Mouse (Mus musculus) neural tube, embryonic 13.5 days (tissue): Measurements from ENCODE around the gene Erich4. TPM values are rescaled to one million over a fixed set of nuclear protein-coding genes. Genes with fewer than 3 reads are reported as not detected.
"Not testable (repeated sequence)": the region's sequence is repeated elsewhere in the genome, so short reads cannot be mapped to it uniquely, and the experiment has no call there.

Experiments
- ATAC-seq: fragments of 200-750 bp; cut with Nextera tagmentation; 2 replicates; pipeline ENCODE4 v1.8.0; 2017; ENCODE audit warnings: low read depth, mild to moderate bottlenecking, moderate TSS enrichment, moderate library complexity
- H3K27ac ChIP-seq: fragments of 300-500 bp; sonication (generic); replicated peaks from 2 replicates; pipeline ENCODE4 v1.5.1; 2015; ENCODE audit warnings: moderate library complexity, mild to moderate bottlenecking, inconsistent platforms
- H3K27me3 ChIP-seq: fragments of 300-500 bp; sonication (generic); 2 replicates; pipeline ENCODE4 v1.6.1; 2015; ENCODE audit warnings: mild to moderate bottlenecking, inconsistent platforms
- H3K36me3 ChIP-seq: fragments of 300-500 bp; sonication (generic); 2 replicates; pipeline ENCODE4 v1.6.1; 2015; ENCODE audit warnings: mild to moderate bottlenecking, inconsistent platforms
- H3K4me1 ChIP-seq: fragments of 300-500 bp; sonication (generic); replicated peaks from 2 replicates; pipeline ENCODE4 v1.6.1; 2015; ENCODE audit warnings: inconsistent platforms
- H3K4me2 ChIP-seq: fragments of 300-500 bp; sonication (generic); 2 replicates; pipeline ENCODE4 v1.6.1; 2015; ENCODE audit warnings: inconsistent platforms, mild to moderate bottlenecking, moderate library complexity
- H3K4me3 ChIP-seq: fragments of 300-500 bp; sonication (generic); 2 replicates; pipeline ENCODE4 v1.5.1; 2015; ENCODE audit warnings: mild to moderate bottlenecking, inconsistent platforms
- H3K9ac ChIP-seq: fragments of 300-500 bp; sonication (generic); 2 replicates; pipeline ENCODE4 v1.6.1; 2015; ENCODE audit warnings: moderate library complexity, mild to moderate bottlenecking, inconsistent platforms
- H3K9me3 ChIP-seq: fragments of 300-500 bp; sonication (generic); 2 replicates; pipeline ENCODE4 v1.6.1; 2016; ENCODE audit warnings: inconsistent platforms
- WGBS: fragments of 180-500 bp; shearing (Covaris S2); methylation state at CpG from one replicate; pipeline ENCODE4 v1.1.7; 2015; 5-methylcytosine and 5-hydroxymethylcytosine counted together
- polyA plus RNA-seq: library from polyadenylated mRNA; unstranded; fragments of >200 nt; fragmentation: Nextera tagmentation; extraction: Ambion mirVana; gene quantifications from 2 replicates; pipeline ENCODE4 v1.2.1, GENCODE M21; 2015

Gene Erich4
- polyA plus RNA-seq, 1 experiment from 2014 or later = not detected

DNA sequence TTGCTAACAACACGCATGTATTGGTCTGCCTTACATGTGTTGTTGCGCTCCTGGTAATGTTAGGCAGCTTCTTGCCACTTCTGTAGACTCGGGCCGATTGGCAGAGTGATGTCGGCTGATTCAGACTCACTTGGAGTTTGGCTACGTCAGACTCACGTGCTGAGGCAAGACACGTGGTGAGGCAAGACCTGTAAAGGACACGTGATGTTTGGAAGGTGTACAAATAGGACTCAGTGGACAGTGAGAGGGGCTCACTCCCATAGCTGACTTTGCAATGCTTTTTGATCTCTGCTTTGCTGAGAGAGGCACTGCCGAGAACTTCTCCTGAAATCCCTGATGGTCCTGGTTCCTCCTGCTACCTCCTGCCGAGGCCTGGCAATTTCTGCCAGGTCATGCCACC lies 15.0 kb downstream of the Erich4 start:
- Histone ChIP-seq H3K4me1 (no peaks in the 10 kb centered on the region), H3K27me3 (no peaks in the 10 kb centered on the region), H3K36me3 (no peaks in the 10 kb centered on the region), H3K4me3 (no peak overlapping the region), H3K9ac (no peak overlapping the region), H3K4me2 (no peak overlapping the region), H3K27ac (no peak overlapping the region), H3K9me3 (no peaks in the 10 kb centered on the region)
- 89% methylated on average over 11 of the region's 11 CpGs for WGBS
- ATAC-seq = no peak

- H3K4me2 ChIP-seq = no peak overlapping the region
- H3K27me3 ChIP-seq = no peaks in the 10 kb centered on the region
- no peaks in the 10 kb centered on the region for H3K4me1 ChIP-seq
- H3K9me3 ChIP-seq = no peaks in the 10 kb centered on the region
- 14% methylated on average over 10 of the region's 10 CpGs for WGBS
- no peaks in the 10 kb centered on the region for H3K36me3 ChIP-seq
- H3K4me3 ChIP-seq = no peak overlapping the region
- ATAC-seq = peak; percentile 65; the same call in 1 of the 2 replicates
- no peak overlapping the region for H3K9ac ChIP-seq
- no peak overlapping the region for H3K27ac ChIP-seq
Observed at GRCm38 (mm10) chr7:25599663-25600062, 16.0 kb downstream of the Erich4 start.

GRCm38 (mm10) chr7:25593859-25594258 lies 21.8 kb downstream of the Erich4 start:
- no peak overlapping the region for H3K9ac ChIP-seq
- ATAC-seq = no peak
- H3K27ac ChIP-seq = no peak overlapping the region
- H3K4me1 ChIP-seq = no peaks in the 10 kb centered on the region
- no peaks in the 10 kb centered on the region for H3K36me3 ChIP-seq
- no peaks in the 10 kb centered on the region for H3K27me3 ChIP-seq
- no peak overlapping the region for H3K4me3 ChIP-seq
- WGBS = 64% methylated on average over 3 of the region's 3 CpGs
- no peaks in the 10 kb centered on the region for H3K9me3 ChIP-seq
- H3K4me2 ChIP-seq = no peak overlapping the region

GRCm38 (mm10) chr7:25591226-25591625 lies 24.5 kb downstream of the Erich4 start:
- H3K27me3 ChIP-seq = no peaks in the 10 kb centered on the region
- no peaks in the 10 kb centered on the region for H3K9me3 ChIP-seq
- no peak overlapping the region for H3K27ac ChIP-seq
- no peaks in the 10 kb centered on the region for H3K36me3 ChIP-seq
- H3K4me1 ChIP-seq = no peaks in the 10 kb centered on the region
- WGBS = 82% methylated on average over 2 of the region's 2 CpGs
- H3K4me2 ChIP-seq = no peak overlapping the region
- H3K4me3 ChIP-seq = no peak overlapping the region
- ATAC-seq = no peak
- no peak overlapping the region for H3K9ac ChIP-seq

GRCm38 (mm10) chr7:25585351-25586204 lies 30.1 kb downstream of the Erich4 start:
- no peaks in the 10 kb centered on the region for H3K4me1 ChIP-seq
- H3K36me3 ChIP-seq = no peaks in the 10 kb centered on the region
- no peak overlapping the region for H3K4me3 ChIP-seq
- no peaks in the 10 kb centered on the region for H3K9me3 ChIP-seq
- no peak overlapping the region for H3K27ac ChIP-seq
- ATAC-seq = no peak
- no peak overlapping the region for H3K9ac ChIP-seq
- no peak overlapping the region for H3K4me2 ChIP-seq
- no peaks in the 10 kb centered on the region for H3K27me3 ChIP-seq
- 79% methylated on average over 9 of the region's 9 CpGs for WGBS

- Histone ChIP-seq H3K27ac (no peak overlapping the region), H3K4me1 (no peaks in the 10 kb centered on the region), H3K4me2 (no peak overlapping the region), H3K27me3 (no peaks in the 10 kb centered on the region), H3K36me3 (no peaks in the 10 kb centered on the region), H3K4me3 (no peak overlapping the region), H3K9ac (no peak overlapping the region), H3K9me3 (no peaks in the 10 kb centered on the region)
- WGBS = 89% methylated on average over 5 of the region's 5 CpGs
- no peak for ATAC-seq
Observed at GRCm38 (mm10) chr7:25584651-25585050, 31.0 kb downstream of the Erich4 start.

DNA sequence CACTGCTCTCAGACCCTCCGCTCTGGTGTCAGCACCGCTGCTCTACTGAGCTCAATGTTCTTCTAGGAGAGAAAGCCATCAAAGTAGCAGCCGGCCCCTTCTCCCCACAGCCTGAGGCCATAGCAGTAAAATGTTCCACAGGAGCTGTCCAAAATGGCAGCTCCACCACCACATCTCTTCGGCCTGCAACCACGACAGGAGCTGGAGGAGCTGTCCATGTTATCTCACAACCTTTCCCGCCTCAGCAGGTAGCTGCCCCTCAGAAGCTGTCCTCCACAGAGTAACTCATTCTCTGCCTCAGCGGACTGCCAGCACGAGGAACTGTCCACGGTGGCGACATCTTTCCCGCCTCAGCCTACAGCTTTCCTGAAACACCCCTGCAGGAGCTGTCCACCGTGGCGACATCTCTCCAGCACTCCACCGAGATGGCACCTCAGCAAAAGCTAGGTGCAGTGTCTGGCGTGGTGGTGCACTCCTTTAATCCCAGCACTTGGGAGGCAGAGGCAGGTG lies 33.3 kb downstream of the Erich4 start:
- Histone ChIP-seq H3K4me3 (no peak overlapping the region), H3K36me3 (no peaks in the 10 kb centered on the region), H3K9me3 (no peaks in the 10 kb centered on the region), H3K4me1 (no peaks in the 10 kb centered on the region), H3K9ac (no peak overlapping the region), H3K27me3 (no peaks in the 10 kb centered on the region), H3K27ac (no peak overlapping the region), H3K4me2 (no peak overlapping the region)
- WGBS = 90% methylated on average over 15 of the region's 15 CpGs
- no peak for ATAC-seq

- H3K27ac ChIP-seq = no peak overlapping the region
- H3K4me2 ChIP-seq = no peak overlapping the region
- no peaks in the 10 kb centered on the region for H3K27me3 ChIP-seq
- no peaks in the 10 kb centered on the region for H3K9me3 ChIP-seq
- H3K4me1 ChIP-seq = no peaks in the 10 kb centered on the region
- H3K9ac ChIP-seq = no peak overlapping the region
- ATAC-seq = no peak
- H3K36me3 ChIP-seq = no peaks in the 10 kb centered on the region
- no peak overlapping the region for H3K4me3 ChIP-seq
- 86% methylated on average over 10 of the region's 10 CpGs for WGBS
Observed at GRCm38 (mm10) chr7:25579441-25579840, 36.3 kb downstream of the Erich4 start.

- H3K9me3 ChIP-seq, ATAC-seq, H3K4me3 ChIP-seq, H3K27ac ChIP-seq, H3K4me1 ChIP-seq, H3K9ac ChIP-seq, H3K36me3 ChIP-seq, H3K4me2 ChIP-seq, H3K27me3 ChIP-seq: not testable (repeated sequence)
- 79% methylated on average over 14 of the region's 14 CpGs for WGBS
Observed at GRCm38 (mm10) chr7:25576793-25577437, 38.8 kb downstream of the Erich4 start.

DNA sequence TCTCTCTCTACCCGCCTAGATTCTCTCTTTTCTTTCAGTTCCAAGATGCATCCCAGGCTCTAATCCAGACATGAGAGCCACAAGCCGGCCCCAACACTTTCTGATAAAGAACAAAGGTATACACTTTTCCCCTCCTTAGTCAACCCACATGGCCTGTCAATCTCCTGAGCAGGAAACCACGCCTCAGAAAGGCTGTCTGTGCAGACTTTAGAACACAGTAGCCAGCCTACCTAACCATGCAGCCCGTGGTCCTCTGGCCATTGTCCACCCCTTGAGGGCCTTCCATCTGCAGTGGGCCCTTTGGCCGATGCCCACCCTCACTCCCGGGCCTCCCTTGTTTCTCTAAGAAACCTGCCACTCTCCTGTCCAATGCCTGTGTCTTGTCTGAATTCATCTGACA lies 39.4 kb downstream of the Erich4 start:
- not testable (repeated sequence) for H3K4me1 ChIP-seq, H3K4me3 ChIP-seq, H3K4me2 ChIP-seq, ATAC-seq, H3K36me3 ChIP-seq, H3K27ac ChIP-seq, H3K9me3 ChIP-seq, H3K9ac ChIP-seq, H3K27me3 ChIP-seq
- 49% methylated on average over 6 of the region's 6 CpGs for WGBS

DNA sequence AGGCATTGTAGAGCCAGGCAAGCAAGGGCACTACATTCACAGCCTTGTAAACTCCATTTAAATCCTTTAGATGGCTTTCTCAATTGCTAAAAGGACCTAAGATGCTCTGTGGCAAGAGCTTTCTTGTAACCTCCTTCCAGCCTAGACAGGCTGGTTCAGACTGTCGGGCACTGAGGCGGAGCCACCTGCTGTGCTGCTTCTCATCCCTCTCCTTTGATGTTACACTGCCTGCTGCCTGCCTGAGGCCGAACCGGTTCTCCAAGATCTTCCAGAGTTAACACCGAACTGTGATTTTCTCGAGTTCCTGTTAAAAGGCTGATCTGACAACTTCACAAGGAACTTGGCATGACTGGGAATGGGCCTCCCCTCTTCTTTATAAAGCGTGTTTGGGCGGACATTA lies 39.8 kb downstream of the Erich4 start:
- Histone ChIP-seq H3K4me2 (no peak overlapping the region), H3K27me3 (no peaks in the 10 kb centered on the region), H3K27ac (no peak overlapping the region), H3K9ac (no peak overlapping the region), H3K4me1 (no peaks in the 10 kb centered on the region), H3K9me3 (no peaks in the 10 kb centered on the region), H3K36me3 (no peaks in the 10 kb centered on the region), H3K4me3 (no peak overlapping the region)
- 16% methylated on average over 8 of the region's 8 CpGs for WGBS
- ATAC-seq = no peak

DNA sequence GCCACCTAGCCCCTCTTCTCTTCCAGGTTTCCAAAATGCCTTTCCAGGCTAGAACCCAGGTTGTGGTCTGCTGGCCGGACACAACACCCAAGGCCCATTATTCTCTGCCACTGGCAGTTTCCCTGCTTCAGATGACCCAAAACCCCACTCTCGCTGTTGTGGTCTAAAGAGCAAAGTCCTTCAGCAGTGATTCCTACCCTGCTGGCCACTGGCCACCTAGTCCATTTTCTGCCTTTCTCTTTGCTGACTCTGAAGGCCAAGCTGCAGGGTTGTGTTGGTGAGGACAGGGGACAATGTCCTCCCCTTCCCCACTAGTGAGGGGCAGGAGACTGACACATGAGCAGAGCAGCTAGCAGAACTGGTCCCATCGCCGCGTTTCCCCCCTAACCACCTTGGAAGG lies 40.6 kb downstream of the Erich4 start:
- H3K36me3 ChIP-seq = no peaks in the 10 kb centered on the region
- WGBS = 84% methylated on average over 5 of the region's 5 CpGs
- no peaks in the 10 kb centered on the region for H3K4me1 ChIP-seq
- no peaks in the 10 kb centered on the region for H3K9me3 ChIP-seq
- H3K4me3 ChIP-seq = no peak overlapping the region
- H3K4me2 ChIP-seq = no peak overlapping the region
- H3K27ac ChIP-seq = no peak overlapping the region
- ATAC-seq = no peak
- H3K27me3 ChIP-seq = no peaks in the 10 kb centered on the region
- H3K9ac ChIP-seq = no peak overlapping the region
